Mouse (Mus musculus) CH12.LX (cell line): Measurements from ENCODE around the gene Gpr157.

Experiments used
- CHD1 ChIP-seq: IDR thresholded peaks from 2 replicates; pipeline ENCODE4 v1.6.1; 2012; ENCODE audit warnings: low read depth, low read length, improper control_type of control experiment, inconsistent platforms
- EP300 ChIP-seq: IDR thresholded peaks from 2 replicates; pipeline ENCODE4 v1.6.1; 2011; ENCODE audit warnings: low read length, improper control_type of control experiment
- MXI1 ChIP-seq: IDR thresholded peaks from 2 replicates; pipeline ENCODE4 v1.6.1; 2011; ENCODE audit warnings: mild to moderate bottlenecking, low read depth, low read length, improper control_type of control experiment
- RAD21 ChIP-seq: IDR thresholded peaks from 2 replicates; pipeline ENCODE4 v1.6.1; 2011; ENCODE audit warnings: low read depth, mild to moderate bottlenecking, low read length, improper control_type of control experiment, moderate library complexity

GRCm38 (mm10) chr4:150092583-150092902, 5.4 kb downstream of the Gpr157 start:
- no peak for TF ChIP-seq MXI1
- no peak for TF ChIP-seq EP300
- peak; percentile 2 for TF ChIP-seq RAD21
- no peak for TF ChIP-seq CHD1
